Mouse (Mus musculus): ENCODE measurements around the gene Tamm41.

DNA sequence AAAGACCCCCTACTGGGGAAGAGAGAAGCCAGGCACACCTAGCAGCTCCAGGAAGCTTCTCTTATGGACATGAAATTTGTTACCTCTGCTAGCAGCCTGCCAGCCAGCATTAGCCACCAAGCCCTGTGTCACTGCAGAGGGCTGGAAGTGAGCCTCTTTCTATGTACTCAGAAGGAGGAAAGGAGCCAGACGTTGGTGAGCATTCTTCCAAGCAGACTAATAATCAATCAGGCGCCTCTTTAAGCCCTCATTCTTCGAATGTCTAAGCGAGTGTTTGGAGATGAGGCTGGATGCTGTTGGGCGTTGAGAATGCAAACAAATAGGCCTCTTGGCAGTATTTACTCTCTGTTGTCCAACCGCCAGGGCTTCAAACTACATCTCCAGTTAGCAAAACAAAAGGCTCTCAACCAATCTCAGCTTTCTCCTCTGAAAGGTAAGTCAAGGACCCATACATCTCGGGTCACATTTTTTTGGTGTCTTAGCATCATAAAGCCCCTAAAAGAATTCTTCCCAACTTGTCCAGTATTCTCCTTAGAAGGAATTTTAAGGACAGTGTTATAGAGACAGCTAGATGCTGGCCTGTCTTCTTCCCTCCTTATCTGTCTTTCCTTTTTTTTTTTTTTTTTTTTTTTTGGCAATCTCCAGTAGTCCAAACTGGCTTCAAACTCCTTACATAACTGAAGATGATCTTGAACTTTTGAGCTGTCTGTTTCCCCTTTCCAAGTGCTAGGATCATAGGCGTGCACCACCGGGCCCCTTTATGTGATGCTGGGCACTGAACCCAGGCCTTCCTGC, 39.3 kb upstream of the Tamm41 start:
- TF ChIP-seq CTCF (IDR thresholded peaks at IDR 0.05; ENCODE audit: control insufficient read depth, insufficient read depth, insufficient read length) (no peak), MYOD1 (IDR thresholded peaks at IDR 0.05; ENCODE audit: control insufficient read depth, insufficient read length, low read depth) (no peak), MAX (IDR thresholded peaks at IDR 0.05) (no peak), USF1 (IDR thresholded peaks at IDR 0.05; ENCODE audit: low read depth) (no peak), CEBPB (IDR thresholded peaks at IDR 0.05; ENCODE audit: low read depth) (no peak)
